Mouse (Mus musculus): ENCODE data around the gene Fbrsl1.

- no peak for TF ChIP-seq CTCF (IDR thresholded peaks at IDR 0.05; ENCODE audit: low read depth, low read length)
- TF ChIP-seq POLR2A (IDR thresholded peaks at IDR 0.05; ENCODE audit: borderline replicate concordance, low read depth, low read length): no peak
These were observed 8.6 kb downstream of the Fbrsl1 start for GRCm38 (mm10) chr5:110439565-110440310.
